Mouse (Mus musculus) E14TG2a.4 (cell line): ENCODE data around the gene Kcng1.

ENCODE experiments used
- CTCF ChIP-seq: conservative IDR thresholded peaks from 2 replicates; pipeline ENCODE4 v1.5.1; 2014; ENCODE audit warnings: low read length
- NANOG ChIP-seq: IDR thresholded peaks from 2 replicates; pipeline ENCODE4 v1.6.1; 2014; ENCODE audit warnings: borderline replicate concordance, low read length, mixed read lengths

DNA sequence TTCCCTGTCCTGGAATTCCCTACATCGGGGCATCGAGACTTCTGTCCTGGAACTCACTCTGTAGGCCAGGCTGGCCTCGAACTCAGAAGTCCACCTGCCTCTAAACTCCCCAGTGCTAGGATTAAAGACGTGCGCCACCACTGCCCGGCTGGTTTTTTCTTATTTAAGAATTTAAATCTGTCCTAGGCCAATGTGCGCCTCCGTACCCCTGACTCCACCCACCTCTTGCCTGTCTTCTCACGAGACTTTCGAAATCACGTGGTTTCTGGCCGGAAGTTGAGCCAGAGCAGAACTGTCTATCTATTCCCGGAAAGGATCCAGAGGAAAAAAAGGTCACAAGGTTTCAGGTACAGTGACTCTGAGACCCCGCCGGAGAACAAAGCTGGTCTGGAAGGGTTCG, 29.5 kb upstream of the Kcng1 start:
- no peak for TF ChIP-seq CTCF
- TF ChIP-seq NANOG = no peak; the same call in 1 of the 2 replicates
